Mouse (Mus musculus) embryonic fibroblast, embryonic 13.5 days (primary cell): Measurements from ENCODE around the gene Rtbdn. TPM values are rescaled to one million over a fixed set of nuclear protein-coding genes. Genes with fewer than 3 reads are reported as not detected.

Source experiments
- H3K27ac ChIP-seq: 2 replicates; pipeline ENCODE4 v1.5.1; 2012; ENCODE audit warnings: low read length, control low read depth, inconsistent platforms; ENCODE audit not compliant: insufficient read depth
- H3K4me1 ChIP-seq: 2 replicates; pipeline ENCODE4 v1.6.1; 2011; ENCODE audit warnings: low read length; ENCODE audit not compliant: control insufficient read depth, insufficient read depth
- H3K4me3 ChIP-seq: 2 replicates; pipeline ENCODE4 v1.5.1; 2011; ENCODE audit warnings: mild to moderate bottlenecking, control low read depth, low read length; ENCODE audit not compliant: insufficient read depth
- CTCF ChIP-seq: IDR thresholded peaks from 2 replicates; pipeline ENCODE4 v1.5.1; 2011; ENCODE audit warnings: mild to moderate bottlenecking, control low read depth, low read length, moderate library complexity, borderline replicate concordance; ENCODE audit not compliant: insufficient read depth
- POLR2A ChIP-seq: IDR thresholded peaks from 2 replicates; pipeline ENCODE4 v1.6.1; 2011; ENCODE audit warnings: low read depth, mild to moderate bottlenecking, control low read depth, low read length, moderate library complexity
- polyA plus RNA-seq: library from polyadenylated mRNA; stranded (reverse); fragments of >200 nt; gene quantifications from 2 replicates; pipeline ENCODE4 v1.2.4, GENCODE M21; 2011; ENCODE audit warnings: low read depth; ENCODE audit not compliant: missing spikeins, insufficient read length

The Rtbdn gene
- polyA plus RNA-seq, 1 experiment, result not detected

DNA sequence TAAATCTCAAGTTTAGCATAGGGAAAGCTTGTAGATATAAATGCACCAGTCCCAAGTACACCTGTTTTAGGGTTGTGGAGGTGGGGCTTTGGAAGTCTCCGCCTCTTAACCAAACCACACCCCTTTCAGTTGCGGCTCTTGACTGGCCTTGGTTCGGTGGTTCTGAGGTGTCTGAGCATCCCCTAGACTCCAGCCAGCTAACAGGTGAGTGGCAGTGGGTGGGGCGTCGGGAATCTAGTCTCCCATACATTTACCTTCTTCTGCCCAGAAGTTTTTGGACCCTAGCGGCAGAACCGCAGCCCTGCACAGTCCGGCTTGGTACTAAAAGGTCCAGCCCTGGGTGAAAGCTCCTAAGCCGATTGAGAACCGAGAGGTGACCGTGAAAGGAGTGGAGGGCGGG is 3.0 kb downstream of the Rtbdn start:
- Histone ChIP-seq H3K27ac (no peak overlapping the region), H3K4me1 (no peaks in the 10 kb centered on the region), H3K4me3 (no peak overlapping the region)
- TF ChIP-seq CTCF, result no peak
- TF ChIP-seq POLR2A, result no peak

GRCm38 (mm10) chr8:84952612-84953255 is 5.9 kb downstream of the Rtbdn start:
- Histone ChIP-seq H3K4me3 (no peak overlapping the region), H3K27ac (no peak overlapping the region), H3K4me1 (no peaks in the 10 kb centered on the region)
- TF ChIP-seq POLR2A (no peak), CTCF (no peak)

- 0 out of 2 replicates have a peak, but pooled peaks cover under 1% of the 10 kb centered on the region for H3K4me1 ChIP-seq
- TF ChIP-seq CTCF, result 0 out of 2 replicates have a peak, but pooled peaks have one; percentile 28
- no peak for TF ChIP-seq POLR2A
- H3K27ac ChIP-seq, result no peak overlapping the region
- no peak overlapping the region for H3K4me3 ChIP-seq
These were observed 10.0 kb downstream of the Rtbdn start for GRCm38 (mm10) chr8:84956768-84957167.

DNA sequence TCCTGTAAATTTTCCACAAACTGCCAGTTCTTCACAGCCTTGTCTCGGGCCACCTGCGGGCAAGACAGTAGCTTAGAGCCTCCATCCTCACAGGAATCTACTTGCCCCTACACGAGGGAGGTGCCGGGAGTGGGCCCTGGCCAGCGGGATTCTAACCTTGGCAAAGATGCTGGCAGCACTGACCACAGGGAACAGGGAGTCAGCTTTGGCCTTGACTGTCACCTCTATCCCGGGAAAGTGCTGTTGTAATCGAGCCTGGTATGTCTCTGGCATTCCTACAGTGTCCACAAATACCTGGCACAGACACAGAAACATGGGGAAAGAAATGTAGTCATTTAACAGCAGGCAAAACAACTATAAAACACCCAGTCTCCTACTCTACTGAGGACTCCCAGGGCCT is 13.0 kb downstream of the Rtbdn start:
- Histone ChIP-seq H3K4me1 (peaks cover 3% of the 10 kb centered on the region; the same call in 1 of the 2 replicates), H3K4me3 (no peak overlapping the region), H3K27ac (no peak overlapping the region)
- TF ChIP-seq CTCF (no peak), POLR2A (no peak)

- H3K4me1 ChIP-seq, result peaks cover 14% of the 10 kb centered on the region
- no peak for TF ChIP-seq CTCF
- TF ChIP-seq POLR2A, result no peak
- no peak overlapping the region for H3K4me3 ChIP-seq
- no peak overlapping the region for H3K27ac ChIP-seq
These were observed 17.2 kb downstream of the Rtbdn start for GRCm38 (mm10) chr8:84963952-84964351.

GRCm38 (mm10) chr8:84965731-84966291 is 19.0 kb downstream of the Rtbdn start:
- Histone ChIP-seq H3K27ac (peak overlapping the region; percentile 36; the same call in 1 of the 2 replicates), H3K4me3 (peak overlapping the region; percentile 65), H3K4me1 (peaks cover 14% of the 10 kb centered on the region)
- no peak for TF ChIP-seq CTCF
- peak; percentile 82 for TF ChIP-seq POLR2A

DNA sequence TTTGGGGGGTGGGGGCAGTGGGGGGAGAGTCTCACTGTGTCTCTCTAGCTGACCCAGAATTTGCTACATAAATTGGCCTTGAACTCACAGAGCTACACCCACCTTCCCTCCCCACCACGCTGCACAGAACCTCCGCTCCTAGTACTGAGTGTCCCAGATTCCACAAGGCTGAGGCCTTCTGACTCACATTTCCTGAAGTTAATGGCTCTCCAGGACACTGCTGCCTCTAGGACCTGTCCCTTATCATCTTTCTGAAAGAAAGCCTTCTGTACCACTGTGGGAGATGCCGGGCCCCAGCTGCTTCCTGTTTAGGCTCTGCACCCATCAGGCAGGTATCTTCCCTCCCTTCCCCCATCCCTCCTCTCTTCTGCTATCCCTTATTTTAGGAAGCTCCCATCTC is 19.8 kb downstream of the Rtbdn start:
- TF ChIP-seq CTCF (no peak), POLR2A (no peak; the same call in 1 of the 2 replicates)
- H3K4me1 ChIP-seq, result peaks cover 18% of the 10 kb centered on the region
- H3K4me3 ChIP-seq, result no peak overlapping the region
- H3K27ac ChIP-seq, result peak overlapping the region; percentile 36

DNA sequence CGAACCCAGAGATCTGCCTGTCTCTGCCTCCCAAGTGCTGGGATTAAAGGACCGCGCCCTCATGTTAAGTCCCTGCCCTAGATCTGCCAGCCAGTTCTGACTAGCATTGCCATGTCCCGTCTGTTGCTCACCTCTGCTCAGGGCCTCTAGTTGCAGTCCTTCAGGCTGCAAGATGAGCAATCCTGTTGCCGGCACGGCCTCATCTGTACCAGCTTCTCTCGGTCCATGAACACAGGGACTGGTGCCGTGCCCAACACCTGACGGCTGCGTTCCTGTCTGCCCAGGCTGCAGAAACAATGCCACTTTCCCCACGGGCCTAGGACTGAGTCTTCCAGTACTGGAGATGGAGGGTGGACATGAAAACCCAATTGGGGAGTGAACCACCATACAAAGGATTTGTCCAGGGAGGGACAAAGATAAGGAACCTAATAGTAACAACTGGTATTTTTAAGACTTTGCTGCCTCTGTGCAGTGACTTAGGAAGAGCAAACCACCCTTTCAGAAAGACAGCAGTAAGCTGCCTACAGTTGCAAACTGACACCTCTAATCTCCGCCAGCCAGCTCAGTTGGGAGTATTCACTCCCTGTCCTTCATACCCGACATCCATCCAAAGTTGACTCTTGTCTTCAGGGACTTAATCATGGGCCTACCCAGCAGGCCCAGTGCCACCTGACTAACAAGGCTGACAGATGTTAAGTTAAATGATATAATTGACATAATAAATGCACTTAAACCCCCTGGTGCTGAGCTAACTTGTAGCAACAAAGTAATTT is 20.9 kb downstream of the Rtbdn start:
- Histone ChIP-seq H3K27ac (no peak overlapping the region), H3K4me3 (no peak overlapping the region)

DNA sequence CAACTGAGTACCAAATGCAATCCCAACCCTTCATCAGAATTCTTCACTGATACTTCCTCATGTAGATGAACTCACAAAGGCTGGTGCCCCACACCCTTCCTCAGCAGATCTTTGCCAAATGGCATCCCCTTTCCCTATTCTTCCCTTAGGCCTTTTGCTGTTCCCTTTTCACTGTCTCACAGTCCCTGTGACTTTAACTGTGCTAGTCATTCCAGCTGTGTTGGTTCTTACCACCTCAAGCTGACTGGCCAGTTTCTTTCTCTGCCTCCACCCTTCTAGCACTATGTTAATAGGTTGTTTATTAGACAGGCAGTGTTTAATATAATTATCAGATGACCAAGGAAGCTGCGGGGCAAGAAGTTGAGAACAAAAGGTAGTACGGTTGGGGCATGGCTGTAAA is 21.9 kb downstream of the Rtbdn start:
- Histone ChIP-seq H3K27ac (peak overlapping the region; percentile 64), H3K4me1 (peaks cover 15% of the 10 kb centered on the region), H3K4me3 (peak overlapping the region; percentile 65)
- TF ChIP-seq CTCF (no peak), POLR2A (peak; percentile 48)

More for the DNA sequence above, 20.9 kb downstream of the Rtbdn start:
- H3K4me1 ChIP-seq, result peaks cover 15% of the 10 kb centered on the region
- no peak for TF ChIP-seq CTCF
- no peak for TF ChIP-seq POLR2A
